Mouse (Mus musculus): Measurements from ENCODE around the gene Myo3b. TPM values are rescaled to one million over a fixed set of nuclear protein-coding genes. Genes with fewer than 3 reads are reported as not detected.

Gene Myo3b
- polyA plus RNA-seq, 1 experiment from 2014 or later, result 0.30 TPM

DNA sequence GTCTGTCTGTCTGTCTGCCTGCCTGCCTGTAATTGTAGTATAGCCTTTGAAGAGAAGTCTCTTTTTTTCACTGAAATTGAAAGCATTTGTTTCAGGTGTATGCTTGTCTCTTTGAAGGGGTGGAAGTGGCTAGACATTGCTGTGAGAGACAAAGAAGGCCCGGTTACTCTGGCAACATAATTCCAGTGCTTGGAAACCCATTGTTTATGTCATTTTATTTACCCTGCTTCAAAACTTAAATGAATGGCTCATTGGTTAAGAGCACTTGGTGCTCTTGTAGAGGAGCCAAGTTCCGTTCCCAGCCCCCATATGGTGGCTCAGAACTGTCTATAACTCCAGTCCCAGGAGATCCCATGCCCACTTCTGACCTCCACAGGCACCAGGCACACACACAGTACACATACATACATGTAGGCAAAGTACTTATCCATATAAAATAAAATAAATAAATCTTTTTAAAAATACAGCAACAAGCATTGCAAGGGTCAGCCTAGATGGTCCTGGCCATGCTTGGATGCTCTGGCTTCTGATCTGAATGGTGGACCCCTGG, 221.8 kb downstream of the Myo3b start:
- no peaks in the 10 kb centered on the region for H3K9me3 ChIP-seq (ENCODE audit: control insufficient read depth, low read length)
- no peak for ATAC-seq (replicated peaks; ENCODE audit: low FRiP score, low TSS enrichment, low read depth)
- no peaks in the 10 kb centered on the region for H3K36me3 ChIP-seq (ENCODE audit: control insufficient read depth, insufficient read depth, low read length)
- no peak overlapping the region for H3K9ac ChIP-seq (ENCODE audit: low read length)
- WGBS, result 58% methylated on average over 2 of the region's 2 CpGs
- H3K4me3 ChIP-seq (ENCODE audit: low read depth, low read length), result no peak overlapping the region
- H3K4me2 ChIP-seq (ENCODE audit: low read length), result no peak overlapping the region
- DNase-seq (ENCODE audit: low spot score), result no peak
- peaks cover 7% of the 10 kb centered on the region for H3K4me1 ChIP-seq (replicated peaks; ENCODE audit: control insufficient read depth, insufficient read depth, low read length)
- H3K27ac ChIP-seq (ENCODE audit: low read depth), result no peak overlapping the region
- no peaks in the 10 kb centered on the region for H3K27me3 ChIP-seq (replicated peaks; ENCODE audit: control insufficient read depth, insufficient read depth, low read length)

DNA sequence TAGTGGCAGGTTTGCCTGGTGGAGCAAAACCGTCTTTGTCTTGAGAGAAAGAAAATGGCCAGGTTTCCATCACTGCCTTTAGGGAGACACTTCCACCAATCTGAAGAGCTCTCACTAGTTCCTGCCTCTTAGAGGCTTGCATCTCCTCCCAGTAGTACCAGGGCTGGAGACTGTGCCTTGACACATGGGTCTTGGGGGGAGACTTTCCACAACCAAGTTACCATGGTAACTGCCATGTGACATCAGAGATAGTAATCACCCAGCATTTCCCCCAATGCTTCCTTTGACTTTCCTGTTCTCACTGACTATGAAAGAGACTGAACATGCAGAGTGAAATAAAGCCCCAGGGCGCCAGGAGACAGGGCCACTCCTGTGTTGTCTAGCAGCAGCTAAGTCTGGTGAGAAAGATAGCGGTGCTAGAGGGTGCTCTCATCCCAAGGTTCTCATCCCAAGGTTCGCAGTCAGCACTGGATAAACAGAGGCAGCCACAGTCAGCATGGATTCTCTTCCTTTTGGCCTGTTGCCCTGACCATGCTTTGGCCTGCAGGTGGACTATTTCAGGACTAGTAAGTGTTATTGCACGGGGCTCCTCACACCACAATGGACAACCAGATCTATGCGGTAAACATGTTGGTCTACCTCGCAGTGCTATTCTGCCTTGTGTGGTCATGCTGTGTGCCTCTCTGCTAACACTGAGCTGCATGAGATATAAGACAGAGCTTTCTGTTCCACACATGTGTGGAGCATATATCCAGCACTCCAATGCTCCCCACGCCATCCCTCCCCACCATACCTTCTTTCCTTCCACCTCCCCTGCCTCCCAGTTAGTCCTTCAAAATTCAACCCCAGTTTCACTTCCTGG, 223.0 kb downstream of the Myo3b start:
- H3K4me1 ChIP-seq (replicated peaks; ENCODE audit: control insufficient read depth, insufficient read depth, low read length), result peaks cover 7% of the 10 kb centered on the region
- WGBS, result 59% methylated on average over 8 of the region's 8 CpGs
- H3K9ac ChIP-seq (ENCODE audit: low read length), result 0 out of 2 replicates have a peak overlapping the region, but pooled peaks have one; percentile 3
- no peaks in the 10 kb centered on the region for H3K9me3 ChIP-seq (ENCODE audit: control insufficient read depth, low read length)
- ATAC-seq (replicated peaks; ENCODE audit: low FRiP score, low TSS enrichment, low read depth) (no peak), DNase-seq (ENCODE audit: low spot score) (no peak)
- H3K36me3 ChIP-seq (ENCODE audit: control insufficient read depth, insufficient read depth, low read length), result no peaks in the 10 kb centered on the region
- H3K4me2 ChIP-seq (ENCODE audit: low read length), result no peak overlapping the region
- H3K4me3 ChIP-seq (ENCODE audit: low read depth, low read length), result no peak overlapping the region
- H3K27me3 ChIP-seq (replicated peaks; ENCODE audit: control insufficient read depth, insufficient read depth, low read length), result no peaks in the 10 kb centered on the region
- no peak overlapping the region for H3K27ac ChIP-seq (ENCODE audit: low read depth)

DNA sequence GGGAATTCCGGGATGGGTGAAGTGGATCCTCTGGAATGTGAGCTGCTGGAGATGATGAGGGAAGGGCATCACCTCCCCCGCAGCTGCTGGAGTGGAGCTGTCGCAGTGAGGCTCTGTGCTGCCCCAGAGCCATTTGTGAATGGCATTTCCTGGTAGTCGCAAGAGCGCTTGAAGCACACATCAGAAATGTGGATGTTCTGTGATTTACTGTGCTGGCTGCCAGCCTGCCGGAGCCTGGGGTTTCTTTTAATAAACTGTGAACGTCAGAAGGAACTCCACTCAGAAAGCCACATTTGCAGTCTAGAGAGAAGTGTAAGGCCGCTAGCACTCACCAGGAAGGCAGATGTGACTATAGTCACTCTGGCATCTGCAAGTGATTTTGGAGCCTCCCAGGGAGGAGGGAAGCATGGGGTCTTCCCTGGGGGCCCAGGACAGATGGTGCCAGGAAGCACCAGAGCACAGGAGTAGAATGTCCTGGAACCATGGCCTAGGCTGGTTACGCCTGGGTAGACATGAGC, 223.7 kb downstream of the Myo3b start:
- Histone ChIP-seq H3K4me2 (ENCODE audit: low read length) (no peak overlapping the region), H3K9ac (ENCODE audit: low read length) (0 out of 2 replicates have a peak overlapping the region, but pooled peaks have one; percentile 3), H3K4me1 (replicated peaks; ENCODE audit: control insufficient read depth, insufficient read depth, low read length) (peaks cover 7% of the 10 kb centered on the region), H3K27ac (ENCODE audit: low read depth) (no peak overlapping the region), H3K4me3 (ENCODE audit: low read depth, low read length) (no peak overlapping the region), H3K36me3 (ENCODE audit: control insufficient read depth, insufficient read depth, low read length) (no peaks in the 10 kb centered on the region), H3K27me3 (replicated peaks; ENCODE audit: control insufficient read depth, insufficient read depth, low read length) (no peaks in the 10 kb centered on the region), H3K9me3 (ENCODE audit: control insufficient read depth, low read length) (no peaks in the 10 kb centered on the region)
- ATAC-seq (replicated peaks; ENCODE audit: low FRiP score, low TSS enrichment, low read depth), result no peak
- 24% methylated on average over 9 of the region's 9 CpGs for WGBS
- peak; percentile 54 for DNase-seq (ENCODE audit: low spot score)

DNA sequence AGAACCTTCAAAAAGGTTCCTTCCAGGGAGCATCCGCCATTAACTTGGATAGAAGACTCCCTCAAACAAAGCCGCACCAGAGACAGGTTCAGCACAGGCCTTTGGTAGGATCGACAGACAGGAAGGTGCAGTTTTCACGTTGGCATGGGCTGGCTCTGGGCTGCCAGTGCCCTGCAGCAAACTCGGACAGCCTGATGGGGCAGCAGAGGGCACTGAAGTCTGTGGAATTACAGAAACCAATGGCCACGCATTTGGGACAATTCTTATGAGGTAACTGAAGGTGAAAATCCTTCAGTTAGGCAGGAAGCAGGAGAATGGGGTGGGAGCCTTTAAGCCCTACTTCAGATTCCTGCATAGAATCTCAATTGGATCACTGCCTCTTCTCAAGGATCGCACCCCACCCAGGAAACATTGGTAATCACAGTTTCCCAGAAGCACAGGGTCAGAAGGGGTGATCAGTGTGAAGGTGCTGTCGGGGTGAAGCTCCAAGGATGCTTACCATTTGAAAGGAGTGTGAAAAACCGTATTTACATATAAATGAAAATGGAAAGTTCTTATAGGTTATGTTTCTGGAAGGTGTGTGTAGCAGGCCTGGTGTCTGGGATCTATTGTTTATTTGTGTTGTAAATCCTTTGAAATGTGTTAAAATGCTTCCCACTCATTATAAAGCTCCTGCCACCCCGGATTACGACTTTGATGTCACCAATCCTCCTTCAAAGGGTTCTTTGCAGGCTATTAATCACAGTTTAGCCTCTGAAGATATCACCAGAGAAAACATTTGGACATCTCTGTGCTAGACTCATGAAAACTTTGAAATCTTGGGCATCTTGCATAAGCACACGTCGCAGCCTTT, 239.7 kb downstream of the Myo3b start:
- no peaks in the 10 kb centered on the region for H3K27me3 ChIP-seq (replicated peaks; ENCODE audit: control insufficient read depth, insufficient read depth, low read length)
- WGBS, result 17% methylated on average over 13 of the region's 13 CpGs
- H3K9ac ChIP-seq (ENCODE audit: low read length), result no peak overlapping the region
- H3K9me3 ChIP-seq (ENCODE audit: control insufficient read depth, low read length), result no peaks in the 10 kb centered on the region
- no peaks in the 10 kb centered on the region for H3K36me3 ChIP-seq (ENCODE audit: control insufficient read depth, insufficient read depth, low read length)
- peak; percentile 49 for DNase-seq (ENCODE audit: low spot score)
- no peak overlapping the region for H3K4me2 ChIP-seq (ENCODE audit: low read length)
- no peak for ATAC-seq (replicated peaks; ENCODE audit: low FRiP score, low TSS enrichment, low read depth)
- no peaks in the 10 kb centered on the region for H3K4me1 ChIP-seq (replicated peaks; ENCODE audit: control insufficient read depth, insufficient read depth, low read length)
- no peak overlapping the region for H3K4me3 ChIP-seq (ENCODE audit: low read depth, low read length)
- H3K27ac ChIP-seq (ENCODE audit: low read depth), result no peak overlapping the region

DNA sequence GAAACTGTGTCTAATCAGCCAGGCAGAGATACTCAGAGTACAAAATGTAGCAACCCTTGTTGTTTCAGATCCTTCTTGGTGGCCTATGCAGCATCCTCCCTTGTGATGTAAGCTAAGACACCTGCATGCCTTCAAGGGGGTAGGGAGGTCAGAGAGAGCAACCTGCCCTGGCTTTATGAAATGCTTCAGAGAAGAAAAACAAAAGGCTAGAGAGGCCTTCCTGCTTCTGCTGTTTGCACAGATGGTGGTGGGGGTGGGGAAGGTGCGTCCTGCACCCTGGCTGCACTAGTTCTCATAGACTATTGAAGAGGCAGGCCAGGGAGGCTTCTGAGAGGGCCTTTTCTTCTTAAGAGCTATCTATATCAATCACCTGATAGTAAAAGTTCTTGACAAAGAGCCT, 245.2 kb downstream of the Myo3b start:
- ATAC-seq (replicated peaks; ENCODE audit: low FRiP score, low TSS enrichment, low read depth), result no peak
- H3K4me1 ChIP-seq (replicated peaks; ENCODE audit: control insufficient read depth, insufficient read depth, low read length), result no peaks in the 10 kb centered on the region
- peak; percentile 49 for DNase-seq (ENCODE audit: low spot score)
- WGBS, result 83% methylated on average over 1 of the region's 1 CpGs
- H3K27ac ChIP-seq (ENCODE audit: low read depth), result no peak overlapping the region
- H3K36me3 ChIP-seq (ENCODE audit: control insufficient read depth, insufficient read depth, low read length), result no peaks in the 10 kb centered on the region
- no peak overlapping the region for H3K4me2 ChIP-seq (ENCODE audit: low read length)
- no peak overlapping the region for H3K4me3 ChIP-seq (ENCODE audit: low read depth, low read length)
- no peaks in the 10 kb centered on the region for H3K9me3 ChIP-seq (ENCODE audit: control insufficient read depth, low read length)
- H3K9ac ChIP-seq (ENCODE audit: low read length), result no peak overlapping the region
- no peaks in the 10 kb centered on the region for H3K27me3 ChIP-seq (replicated peaks; ENCODE audit: control insufficient read depth, insufficient read depth, low read length)

DNA sequence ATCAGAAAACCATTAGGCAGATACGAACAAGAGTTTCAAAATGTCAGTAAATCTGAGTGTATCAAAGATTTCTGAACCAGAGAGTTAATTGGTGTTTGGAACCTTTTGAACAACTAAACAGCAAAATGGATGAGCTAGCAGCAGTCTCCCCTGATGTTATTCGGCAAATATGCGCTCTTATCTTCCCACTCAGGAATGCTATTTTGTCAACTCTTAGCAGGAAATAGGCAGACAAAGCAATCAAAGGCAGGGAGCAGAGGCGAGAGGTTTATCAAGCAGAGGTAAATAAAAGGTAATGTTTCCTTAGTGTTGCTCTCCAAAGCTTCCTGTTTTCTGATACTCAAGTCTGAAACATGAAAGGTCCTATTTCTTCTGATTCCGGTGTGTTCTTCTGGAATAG, 252.1 kb downstream of the Myo3b start:
- WGBS, result 27% methylated on average over 5 of the region's 5 CpGs
- H3K27me3 ChIP-seq (replicated peaks; ENCODE audit: control insufficient read depth, insufficient read depth, low read length), result no peaks in the 10 kb centered on the region
- no peak overlapping the region for H3K9ac ChIP-seq (ENCODE audit: low read length)
- no peaks in the 10 kb centered on the region for H3K36me3 ChIP-seq (ENCODE audit: control insufficient read depth, insufficient read depth, low read length)
- H3K27ac ChIP-seq (ENCODE audit: low read depth), result no peak overlapping the region
- H3K9me3 ChIP-seq (ENCODE audit: control insufficient read depth, low read length), result no peaks in the 10 kb centered on the region
- 0 out of 2 replicates have a peak, but pooled peaks cover 6% of the 10 kb centered on the region for H3K4me1 ChIP-seq (replicated peaks; ENCODE audit: control insufficient read depth, insufficient read depth, low read length)
- no peak for DNase-seq (ENCODE audit: low spot score)
- H3K4me2 ChIP-seq (ENCODE audit: low read length), result no peak overlapping the region
- H3K4me3 ChIP-seq (ENCODE audit: low read depth, low read length), result no peak overlapping the region
- no peak for ATAC-seq (replicated peaks; ENCODE audit: low FRiP score, low TSS enrichment, low read depth)

DNA sequence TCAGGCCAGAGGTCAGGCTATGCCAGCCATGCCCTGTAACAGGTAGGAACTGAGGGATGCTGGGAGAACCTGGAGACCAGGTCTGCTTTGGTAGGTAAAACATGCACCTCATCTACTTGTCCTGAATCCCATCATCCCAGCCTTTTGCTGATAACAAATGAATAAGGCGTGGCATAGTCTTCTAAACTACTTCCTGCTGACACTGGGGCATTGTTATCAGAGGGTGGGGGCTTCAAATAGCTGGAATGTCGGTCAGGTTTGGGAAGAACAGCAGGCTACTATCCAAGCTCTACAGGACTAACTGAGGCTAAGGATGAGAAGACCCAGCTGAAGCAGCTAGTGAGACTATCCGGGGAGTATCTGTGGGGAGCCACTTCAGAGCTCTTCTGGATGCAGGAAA, 253.8 kb downstream of the Myo3b start:
- H3K27me3 ChIP-seq (replicated peaks; ENCODE audit: control insufficient read depth, insufficient read depth, low read length), result no peaks in the 10 kb centered on the region
- H3K9me3 ChIP-seq (ENCODE audit: control insufficient read depth, low read length), result no peaks in the 10 kb centered on the region
- no peak for ATAC-seq (replicated peaks; ENCODE audit: low FRiP score, low TSS enrichment, low read depth)
- DNase-seq (ENCODE audit: low spot score), result no peak
- H3K9ac ChIP-seq (ENCODE audit: low read length), result no peak overlapping the region
- WGBS, result 62% methylated on average over 3 of the region's 3 CpGs
- 0 out of 2 replicates have a peak, but pooled peaks cover 6% of the 10 kb centered on the region for H3K4me1 ChIP-seq (replicated peaks; ENCODE audit: control insufficient read depth, insufficient read depth, low read length)
- H3K4me2 ChIP-seq (ENCODE audit: low read length), result no peak overlapping the region
- no peaks in the 10 kb centered on the region for H3K36me3 ChIP-seq (ENCODE audit: control insufficient read depth, insufficient read depth, low read length)
- H3K27ac ChIP-seq (ENCODE audit: low read depth), result no peak overlapping the region
- H3K4me3 ChIP-seq (ENCODE audit: low read depth, low read length), result no peak overlapping the region

DNA sequence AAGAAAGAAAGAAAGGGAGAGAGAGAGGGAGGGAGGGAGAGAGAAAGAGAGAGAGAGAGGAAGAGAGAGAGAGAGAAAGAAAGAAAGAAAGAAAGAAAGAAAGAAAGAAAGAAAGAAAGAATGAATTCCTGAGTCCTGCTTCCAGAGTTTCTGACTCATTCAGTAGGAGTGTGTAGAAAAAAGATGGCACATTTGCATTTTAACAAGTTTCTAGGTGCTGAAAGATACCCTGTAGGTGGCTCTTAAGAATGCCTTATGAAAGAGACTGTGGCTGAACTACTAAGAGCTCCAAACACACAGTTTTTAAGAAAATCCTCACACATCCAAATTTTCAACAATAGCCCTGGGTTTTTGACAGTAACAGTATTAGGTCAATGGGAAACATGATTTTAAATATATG, 264.0 kb downstream of the Myo3b start:
- H3K27ac ChIP-seq (ENCODE audit: low read depth), result no peak overlapping the region
- H3K9ac ChIP-seq (ENCODE audit: low read length), result no peak overlapping the region
- H3K27me3 ChIP-seq (replicated peaks; ENCODE audit: control insufficient read depth, insufficient read depth, low read length), result no peaks in the 10 kb centered on the region
- no peak for ATAC-seq (replicated peaks; ENCODE audit: low FRiP score, low TSS enrichment, low read depth)
- H3K4me3 ChIP-seq (ENCODE audit: low read depth, low read length), result no peak overlapping the region
- H3K36me3 ChIP-seq (ENCODE audit: control insufficient read depth, insufficient read depth, low read length), result no peaks in the 10 kb centered on the region
- no peaks in the 10 kb centered on the region for H3K9me3 ChIP-seq (ENCODE audit: control insufficient read depth, low read length)
- no peak for DNase-seq (ENCODE audit: low spot score)
- H3K4me1 ChIP-seq (replicated peaks; ENCODE audit: control insufficient read depth, insufficient read depth, low read length), result no peaks in the 10 kb centered on the region
- no peak overlapping the region for H3K4me2 ChIP-seq (ENCODE audit: low read length)
